Mouse (Mus musculus) cerebellum, adult 2 months (tissue): ENCODE measurements around the gene Zfp36l1.

Experiments used
- CTCF ChIP-seq: fragments of 200-500 bp; IDR thresholded peaks from 2 replicates; pipeline ENCODE4 v1.5.1; 2011; ENCODE audit warnings: low read depth, mild to moderate bottlenecking, control low read depth, low read length, moderate library complexity, borderline replicate concordance; ENCODE audit not compliant: insufficient read depth
- POLR2A ChIP-seq: fragments of 200-500 bp; IDR thresholded peaks from 2 replicates; pipeline ENCODE4 v1.6.1; 2011; ENCODE audit warnings: low read length, control low read depth, borderline replicate concordance; ENCODE audit not compliant: insufficient read depth

GRCm38 (mm10) chr12:80062410-80063401, 50.1 kb downstream of the Zfp36l1 start:
- no peak for TF ChIP-seq CTCF
- no peak for TF ChIP-seq POLR2A
